Mouse (Mus musculus): Measurements from ENCODE around the gene Thsd7b. TPM values are rescaled to one million over a fixed set of nuclear protein-coding genes. Genes with fewer than 3 reads are reported as not detected.
"Not testable (repeated sequence)": the region's sequence is repeated elsewhere in the genome, so short reads cannot be mapped to it uniquely, and the experiment has no call there.

Thsd7b gene
- total RNA-seq, 1 experiment from 2014 or later = not detected

DNA sequence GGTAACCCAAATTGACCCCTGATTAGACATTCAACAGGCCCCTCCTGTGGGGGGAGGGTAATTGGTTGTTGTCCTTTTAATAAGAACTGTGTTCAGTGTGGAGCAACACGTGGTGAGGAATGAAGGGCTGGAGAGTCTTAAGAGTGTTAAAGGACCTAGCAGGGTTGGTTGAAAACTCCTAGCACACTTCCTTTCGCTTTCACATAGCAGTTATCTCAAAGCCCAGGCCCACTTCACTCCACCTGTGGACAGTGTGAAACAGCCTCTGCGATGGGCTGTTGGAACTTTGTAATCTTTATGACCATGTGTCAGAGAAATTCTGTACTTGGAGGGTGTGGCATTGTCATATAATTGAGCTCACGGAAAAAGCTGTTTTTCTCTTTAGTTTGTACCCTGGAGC, 683.5 kb downstream of the Thsd7b start:
- no peak for ATAC-seq (ENCODE audit: extremely low read depth, insufficient number of reproducible peaks, low FRiP score, poor library complexity, severe bottlenecking)

GRCm38 (mm10) chr1:129959352-129959751, 686.2 kb downstream of the Thsd7b start:
- not testable (repeated sequence) for ATAC-seq (ENCODE audit: extremely low read depth, insufficient number of reproducible peaks, low FRiP score, poor library complexity, severe bottlenecking)

GRCm38 (mm10) chr1:129963166-129963565, 690.1 kb downstream of the Thsd7b start:
- ATAC-seq (ENCODE audit: extremely low read depth, insufficient number of reproducible peaks, low FRiP score, poor library complexity, severe bottlenecking) = no peak

GRCm38 (mm10) chr1:129989247-129989646, 716.1 kb downstream of the Thsd7b start:
- not testable (repeated sequence) for ATAC-seq (ENCODE audit: extremely low read depth, insufficient number of reproducible peaks, low FRiP score, poor library complexity, severe bottlenecking)

- no peak for ATAC-seq (ENCODE audit: extremely low read depth, insufficient number of reproducible peaks, low FRiP score, poor library complexity, severe bottlenecking)
These were observed 717.7 kb downstream of the Thsd7b start for GRCm38 (mm10) chr1:129990821-129991220.

DNA sequence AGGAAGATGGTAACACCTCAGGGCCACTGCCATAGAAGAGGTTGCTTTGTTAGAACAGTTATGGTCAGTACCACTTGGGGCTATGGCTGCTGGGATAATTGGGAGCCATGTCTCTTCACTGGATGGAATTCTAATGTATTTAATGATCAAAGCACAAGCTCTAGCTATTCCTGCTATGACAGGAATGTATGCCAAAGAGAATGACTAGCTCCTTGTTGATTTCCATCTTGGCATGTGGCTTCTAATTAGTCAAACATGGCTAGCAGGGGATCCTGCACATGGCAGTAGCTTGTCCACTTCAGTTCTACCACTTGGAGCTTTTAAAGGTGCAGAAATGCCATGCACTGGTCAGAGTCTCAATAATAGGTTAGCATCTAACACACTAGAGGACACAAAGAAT, 781.9 kb downstream of the Thsd7b start:
- ATAC-seq (ENCODE audit: extremely low read depth, insufficient number of reproducible peaks, low FRiP score, poor library complexity, severe bottlenecking) = no peak

GRCm38 (mm10) chr1:130062105-130062504, 789.0 kb downstream of the Thsd7b start:
- ATAC-seq (ENCODE audit: extremely low read depth, insufficient number of reproducible peaks, low FRiP score, poor library complexity, severe bottlenecking) = no peak

- ATAC-seq (ENCODE audit: extremely low read depth, insufficient number of reproducible peaks, low FRiP score, poor library complexity, severe bottlenecking) = no peak
These were observed 793.3 kb downstream of the Thsd7b start for GRCm38 (mm10) chr1:130066193-130066959.

DNA sequence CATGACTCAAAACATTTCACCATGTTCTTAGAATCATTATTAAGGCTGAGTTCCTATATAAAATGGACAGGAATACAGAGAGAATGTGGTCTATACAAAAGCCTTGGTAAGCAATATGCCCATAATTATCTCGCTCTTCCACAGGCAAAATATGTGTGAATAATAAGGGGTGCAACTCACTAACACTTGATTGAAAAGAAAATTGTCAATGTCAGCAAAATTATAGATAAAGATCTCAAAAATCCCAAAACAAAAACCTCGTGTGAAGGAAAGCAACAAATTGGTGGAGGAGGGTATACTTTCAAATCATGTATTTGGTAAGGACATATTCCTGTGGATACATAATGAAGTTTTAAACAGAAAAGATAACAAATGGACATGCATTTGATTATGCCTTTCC, 810.7 kb downstream of the Thsd7b start:
- no peak for ATAC-seq (ENCODE audit: extremely low read depth, insufficient number of reproducible peaks, low FRiP score, poor library complexity, severe bottlenecking)

GRCm38 (mm10) chr1:130085207-130085606, 812.1 kb downstream of the Thsd7b start:
- no peak for ATAC-seq (ENCODE audit: extremely low read depth, insufficient number of reproducible peaks, low FRiP score, poor library complexity, severe bottlenecking)

GRCm38 (mm10) chr1:130085910-130086309, 812.8 kb downstream of the Thsd7b start:
- no peak for ATAC-seq (ENCODE audit: extremely low read depth, insufficient number of reproducible peaks, low FRiP score, poor library complexity, severe bottlenecking)

GRCm38 (mm10) chr1:130099227-130099626, 826.1 kb downstream of the Thsd7b start:
- ATAC-seq (ENCODE audit: extremely low read depth, insufficient number of reproducible peaks, low FRiP score, poor library complexity, severe bottlenecking) = no peak

GRCm38 (mm10) chr1:130112580-130113314, 839.6 kb downstream of the Thsd7b start:
- ATAC-seq (ENCODE audit: extremely low read depth, insufficient number of reproducible peaks, low FRiP score, poor library complexity, severe bottlenecking) = no peak

GRCm38 (mm10) chr1:130113549-130113948, 840.4 kb downstream of the Thsd7b start:
- ATAC-seq (ENCODE audit: extremely low read depth, insufficient number of reproducible peaks, low FRiP score, poor library complexity, severe bottlenecking) = no peak

DNA sequence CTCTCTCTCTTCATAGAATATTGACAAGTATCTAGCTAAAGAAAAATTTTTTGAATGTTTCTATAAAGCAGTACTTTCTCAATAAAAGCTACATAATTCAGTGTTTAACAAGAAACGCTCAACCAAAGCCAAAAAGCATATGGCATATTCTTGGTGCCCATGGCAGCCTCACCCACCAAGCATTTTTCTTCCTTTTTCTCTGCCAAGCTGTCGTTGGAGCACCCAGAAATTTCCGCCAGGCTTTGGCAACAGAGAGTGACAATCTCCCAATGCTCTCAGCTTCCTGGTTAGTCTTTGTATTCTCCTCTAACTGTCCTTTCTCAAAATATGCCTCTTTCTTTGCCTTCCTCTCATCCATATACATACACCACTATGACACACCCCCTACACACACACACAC, 857.8 kb downstream of the Thsd7b start:
- ATAC-seq (ENCODE audit: extremely low read depth, insufficient number of reproducible peaks, low FRiP score, poor library complexity, severe bottlenecking) = no peak

DNA sequence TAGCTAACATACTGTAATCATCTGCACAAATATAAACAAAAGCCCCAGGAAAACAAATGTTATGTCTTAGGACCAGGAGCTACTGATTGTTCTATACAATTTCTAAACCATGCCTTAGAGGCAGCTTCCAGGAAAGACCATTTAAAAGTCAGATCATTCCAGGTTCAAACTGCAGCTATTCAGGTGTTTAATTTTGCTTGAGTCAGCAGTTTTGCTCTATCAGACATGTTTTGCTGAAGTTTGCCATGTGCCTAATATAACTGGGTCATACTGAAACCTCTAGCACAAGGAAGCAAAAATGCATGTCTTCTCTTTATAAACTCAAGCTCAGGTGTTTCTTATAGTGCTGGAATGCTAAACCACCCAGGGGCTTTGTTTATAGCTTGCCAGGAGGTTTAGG, 893.1 kb downstream of the Thsd7b start:
- ATAC-seq (ENCODE audit: extremely low read depth, insufficient number of reproducible peaks, low FRiP score, poor library complexity, severe bottlenecking) = no peak

- no peak for ATAC-seq (ENCODE audit: extremely low read depth, insufficient number of reproducible peaks, low FRiP score, poor library complexity, severe bottlenecking)
These were observed 894.2 kb downstream of the Thsd7b start for GRCm38 (mm10) chr1:130167260-130167659.

- ATAC-seq (ENCODE audit: extremely low read depth, insufficient number of reproducible peaks, low FRiP score, poor library complexity, severe bottlenecking) = no peak
These were observed 896.8 kb downstream of the Thsd7b start for GRCm38 (mm10) chr1:130169875-130170274.

- no peak for ATAC-seq (ENCODE audit: extremely low read depth, insufficient number of reproducible peaks, low FRiP score, poor library complexity, severe bottlenecking)
These were observed 897.2 kb downstream of the Thsd7b start for GRCm38 (mm10) chr1:130170290-130170689.

DNA sequence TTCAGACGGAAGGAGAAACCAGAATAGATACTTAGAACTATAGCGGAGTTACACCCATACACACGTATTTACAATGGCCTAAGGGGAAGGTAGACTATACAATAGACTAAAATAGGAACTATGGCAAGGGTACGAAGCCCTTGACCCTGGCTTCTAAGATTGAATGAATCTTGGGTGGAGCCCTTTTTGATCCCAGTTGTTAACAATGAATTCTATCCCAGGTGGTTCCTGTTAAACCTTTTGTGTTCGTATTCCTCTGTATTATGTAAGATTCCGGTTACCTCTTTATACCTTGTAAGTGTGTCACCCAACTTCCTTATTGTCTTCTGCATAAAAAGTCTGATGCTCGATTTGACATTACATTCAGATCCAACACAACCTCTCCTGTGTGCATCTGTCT, 913.7 kb downstream of the Thsd7b start:
- not testable (repeated sequence) for ATAC-seq (ENCODE audit: extremely low read depth, insufficient number of reproducible peaks, low FRiP score, poor library complexity, severe bottlenecking)

All from neutrophil, adult 5-6 weeks (primary cell).